ENCODE assay signal across 25 mouse cellular contexts in genomic region chr4:150245876-150246275, GRCm38 (mm10). TPM values are rescaled to one million over a fixed set of nuclear protein-coding genes. Genes with fewer than 3 reads are reported as not detected.
DNase-seq lines count a peak whose midpoint lies in the region; ATAC-seq and TF ChIP-seq lines count a peak whose summit lies in the region.
"Had no signal": no experiment of that assay in that cellular context is flagged by ENCODE, and none has a peak within 500 bp of the region (broad histone marks: within the 10 kb centered on the region; RNA-seq: fewer than 3 reads in every experiment).

No protein-coding gene starts in this region.

- no peak overlapping the region for H3K9ac ChIP-seq in heart, postnatal 0 days (replicated peaks; ENCODE audit: low read depth, low read length)
- no peak overlapping the region for H3K9ac ChIP-seq in midbrain, embryonic 13.5 days (replicated peaks)
- H3K9ac ChIP-seq: forebrain, embryonic 13.5 days had no signal

- no peak overlapping the region for H3ac ChIP-seq in C2C12 (ENCODE audit: control insufficient read depth, insufficient read length, low read depth)

- TF ChIP-seq EP300 in heart, postnatal 0 days (IDR thresholded peaks at IDR 0.05; ENCODE audit: low read depth) = no peak

- ATAC-seq in heart, postnatal 0 days (ENCODE audit: insufficient read depth, low read depth) = peak; percentile 13; the same call in 1 of the 2 replicates
- no peak for ATAC-seq in midbrain, embryonic 13.5 days
- ATAC-seq: forebrain, embryonic 13.5 days; hindbrain, postnatal 0 days; intestine, postnatal 0 days; midbrain, embryonic 16.5 days had no signal

- peaks cover 49% of the 10 kb centered on the region for H3K79me2 ChIP-seq in C2C12 (ENCODE audit: control insufficient read depth, insufficient read depth)

- H3K36me3 ChIP-seq in C2C12 (ENCODE audit: control insufficient read depth, insufficient read depth) = peaks cover 96% of the 10 kb centered on the region
- peaks cover 93% of the 10 kb centered on the region for H3K36me3 ChIP-seq in heart, postnatal 0 days (replicated peaks; ENCODE audit: control insufficient read depth, insufficient read depth, low read length)
- peaks cover 88% of the 10 kb centered on the region for H3K36me3 ChIP-seq in midbrain, embryonic 13.5 days

- no peaks in the 10 kb centered on the region for H3K9me3 ChIP-seq in heart, postnatal 0 days (replicated peaks; ENCODE audit: control insufficient read depth, low read length)
- no peaks in the 10 kb centered on the region for H3K9me3 ChIP-seq in midbrain, embryonic 13.5 days
- H3K9me3 ChIP-seq: forebrain, embryonic 13.5 days had no signal

- H3K4me1 ChIP-seq in heart, postnatal 0 days (ENCODE audit: control insufficient read depth, insufficient read depth) = 0 out of 2 replicates have a peak, but pooled peaks cover 6% of the 10 kb centered on the region
- peaks cover 22% of the 10 kb centered on the region for H3K4me1 ChIP-seq in midbrain, embryonic 13.5 days (replicated peaks)

- peak; percentile 15 for DNase-seq in cerebellum, adult 9-10 months
- no peak for DNase-seq in cerebellum, adult 18-20 months
- DNase-seq in gastrocnemius, postnatal 10 days = peak; percentile 47
- no peak for DNase-seq in heart, postnatal 0 days (ENCODE audit: low spot score)
- DNase-seq in thymus, postnatal 36 days = no peak
- DNase-seq in lung, postnatal 4 days = no peak
- DNase-seq: adrenal gland, adult 2 months; cerebellum, adult 8-10 months; lung, adult 18-20 months; right cerebral cortex, postnatal 25 days had no signal

- no peak overlapping the region for H3K4me2 ChIP-seq in heart, postnatal 0 days (ENCODE audit: low read depth, low read length)
- H3K4me2 ChIP-seq in midbrain, embryonic 13.5 days (replicated peaks) = no peak overlapping the region
- H3K4me2 ChIP-seq: forebrain, embryonic 13.5 days; liver, embryonic 11.5 days had no signal

- 21% methylated on average over 2 of the region's 2 CpGs for WGBS in heart, postnatal 0 days
- 74% methylated on average over 2 of the region's 2 CpGs for WGBS in midbrain, embryonic 13.5 days

- no peak overlapping the region for H3K4me3 ChIP-seq in C2C12 (ENCODE audit: insufficient read depth, poor library complexity, severe bottlenecking)
- no peak overlapping the region for H3K4me3 ChIP-seq in heart, postnatal 0 days (ENCODE audit: low read depth, low read length)
- no peak overlapping the region for H3K4me3 ChIP-seq in midbrain, embryonic 13.5 days (replicated peaks)
- H3K4me3 ChIP-seq: erythroblast, embryonic 14.5 days; forebrain, embryonic 13.5 days had no signal

- H3K79me3 ChIP-seq in C2C12 (ENCODE audit: low read depth) = peaks cover 32% of the 10 kb centered on the region

- TF ChIP-seq CTCF in C2C12 (IDR thresholded peaks at IDR 0.05; ENCODE audit: control insufficient read depth, insufficient read depth, insufficient read length) = no peak
- TF ChIP-seq CTCF in heart, postnatal 0 days (IDR thresholded peaks at IDR 0.05; ENCODE audit: low read depth) = no peak

- no peaks in the 10 kb centered on the region for H3K27me3 ChIP-seq in C2C12 (ENCODE audit: control insufficient read depth, insufficient read depth, insufficient read length)
- no peaks in the 10 kb centered on the region for H3K27me3 ChIP-seq in heart, postnatal 0 days (ENCODE audit: control insufficient read depth, insufficient read depth, low read length)
- no peaks in the 10 kb centered on the region for H3K27me3 ChIP-seq in midbrain, embryonic 13.5 days
- H3K27me3 ChIP-seq: forebrain, embryonic 13.5 days had no signal

- peak overlapping the region; percentile 61 for H3K27ac ChIP-seq in heart, postnatal 0 days (ENCODE audit: low read depth)
- no peak overlapping the region for H3K27ac ChIP-seq in midbrain, embryonic 13.5 days
- H3K27ac ChIP-seq: forebrain, embryonic 13.5 days; hindbrain, postnatal 0 days had no signal

TF ChIP-seq in C2C12, 6 proteins besides CTCF, POLR2A, EP300 and RAD21:
- TF ChIP-seq FOSL1 (IDR thresholded peaks at IDR 0.05; ENCODE audit: insufficient read depth, low read length, poor library complexity, severe bottlenecking) (no peak), MYOD1 (IDR thresholded peaks at IDR 0.05; ENCODE audit: control insufficient read depth, insufficient read length, low read depth) (peak; percentile 75), MYOG (IDR thresholded peaks at IDR 0.05; ENCODE audit: control insufficient read depth, extremely low read depth, insufficient read length) (no peak)

RNA-seq across cellular contexts. Expression of gene Eno1, which starts 9.4 kb away (rescaled TPM):
- polyA plus RNA-seq in C2C12 (2012; fragmentation: generic; extraction: Trizol) = 1,471 TPM
- total RNA-seq in gastrocnemius, postnatal 10 days (2021) = 100 to 1,000 TPM; 469 to 474 TPM
- 525 and 625 TPM in 2 replicates for total RNA-seq in heart, postnatal 0 days (2014; rRNA removed; ENCODE audit: low replicate concordance)
- 999 and 1,074 TPM in 2 replicates for polyA plus RNA-seq in heart, postnatal 0 days (2015; fragmentation: Nextera tagmentation; extraction: Ambion mirVana)
- 945 and 955 TPM in 2 replicates for polyA plus RNA-seq in midbrain, embryonic 13.5 days (2015; fragmentation: Nextera tagmentation; extraction: Ambion mirVana)

RNA-seq across cellular contexts. Expression of gene Rere, which starts 35.6 kb away (rescaled TPM):
- polyA plus RNA-seq in C2C12 (2012; fragmentation: generic; extraction: Trizol) = 27.1 TPM
- total RNA-seq in gastrocnemius, postnatal 10 days (2021) = 10 to 100 TPM; 53.8 to 56.9 TPM
- 13.9 and 17.9 TPM in 2 replicates for total RNA-seq in heart, postnatal 0 days (2014; rRNA removed; ENCODE audit: low replicate concordance)
- polyA plus RNA-seq in heart, postnatal 0 days (2015; fragmentation: Nextera tagmentation; extraction: Ambion mirVana) = 11.9 and 14.6 TPM in 2 replicates
- polyA plus RNA-seq in midbrain, embryonic 13.5 days (2015; fragmentation: Nextera tagmentation; extraction: Ambion mirVana) = 42.4 and 43.6 TPM in 2 replicates

RNA-seq across cellular contexts. Expression of gene Car6, which starts 44.7 kb away (rescaled TPM):
- polyA plus RNA-seq in C2C12 (2012; fragmentation: generic; extraction: Trizol) = 0.19 TPM
- total RNA-seq in gastrocnemius, postnatal 10 days (2021) = not detected
- total RNA-seq in heart, postnatal 0 days (2014; rRNA removed; ENCODE audit: low replicate concordance) = not detected in 2 replicates
- polyA plus RNA-seq in heart, postnatal 0 days (2015; fragmentation: Nextera tagmentation; extraction: Ambion mirVana) = not detected in 2 replicates
- polyA plus RNA-seq in midbrain, embryonic 13.5 days (2015; fragmentation: Nextera tagmentation; extraction: Ambion mirVana) = not detected in 2 replicates
- total RNA-seq: common myeloid progenitor, adult 5-6 weeks; heart, postnatal 14 days; hindbrain, postnatal 0 days; layer of hippocampus, postnatal 10 days; megakaryocyte-erythroid progenitor cell, adult 5-6 weeks; neutrophil, adult 5-6 weeks had no signal
- polyA plus RNA-seq: adrenal gland, adult 2 months; erythroblast, embryonic 14.5 days; forebrain, embryonic 13.5 days; hindbrain, postnatal 0 days; intestine, postnatal 0 days; large intestine, adult 2 months; liver, embryonic 11.5 days; midbrain, embryonic 16.5 days; stomach, embryonic 16.5 days had no signal

Comparison
In these comparisons a context has a peak if more than half of its experiments do, and no peak if none do; other contexts are left out.
1. DNase-seq: peak in cerebellum, adult 9-10 months (single experiment) and gastrocnemius, postnatal 10 days (single experiment); none in cerebellum, adult 18-20 months (0 of 2), heart, postnatal 0 days (single experiment), thymus, postnatal 36 days (0 of 2) and lung, postnatal 4 days (0 of 2).